17 mouse cellular contexts compared by ENCODE assay signal in genomic region chr11:117551926-117552325, GRCm38 (mm10).
DNase-seq lines count a peak whose midpoint lies in the region; ATAC-seq and TF ChIP-seq lines count a peak whose summit lies in the region.
"Had no signal": no experiment of that assay in that cellular context is flagged by ENCODE, and none has a peak within 500 bp of the region (broad histone marks: within the 10 kb centered on the region; RNA-seq: fewer than 3 reads in every experiment).

No protein-coding gene starts in this region.

- DNase-seq in forebrain, postnatal 0 days = peak; percentile 72
- DNase-seq in layer of hippocampus, postnatal 10 days (ENCODE audit: low spot score in 2 of 2) = peak; percentile 36 to 47
- DNase-seq in layer of hippocampus, postnatal 25 days (ENCODE audit: extremely low spot score in 1 of 2, low spot score in 1 of 2) = no peak
- DNase-seq in brain, embryonic 18.5 days (ENCODE audit: low read depth, low spot score) = peak; percentile 60
- peak; percentile 42 for DNase-seq in left cerebral cortex, postnatal 4 days
- no peak for DNase-seq in lung, postnatal 36 days
- DNase-seq: B cell, adult 2 months; heart, postnatal 4 days; liver; lung, adult 18-20 months; thymus, postnatal 25 days had no signal

- no peaks in the 10 kb centered on the region for H3K27me3 ChIP-seq in forebrain, postnatal 0 days (ENCODE audit: insufficient read depth, low read length)
- H3K27me3 ChIP-seq in forebrain, embryonic 12.5 days = no peaks in the 10 kb centered on the region
- H3K27me3 ChIP-seq: heart, embryonic 13.5 days; neural tube, embryonic 15.5 days had no signal

- ATAC-seq in forebrain, postnatal 0 days = peak; percentile 81
- ATAC-seq in forebrain, embryonic 12.5 days (ENCODE audit: low FRiP score) = no peak
- ATAC-seq: intestine, embryonic 16.5 days had no signal

- no peak overlapping the region for H3K4me2 ChIP-seq in forebrain, postnatal 0 days (ENCODE audit: low read depth)
- H3K4me2 ChIP-seq in forebrain, embryonic 12.5 days = no peak overlapping the region
- H3K4me2 ChIP-seq: heart, embryonic 13.5 days; neural tube, embryonic 15.5 days had no signal

- TF ChIP-seq CTCF in forebrain, postnatal 0 days (IDR thresholded peaks at IDR 0.05; ENCODE audit: low read depth) = no peak

- peaks cover 8% of the 10 kb centered on the region; the same call in 1 of the 2 replicates for H3K4me1 ChIP-seq in forebrain, postnatal 0 days (ENCODE audit: insufficient read depth)
- peaks cover 4% of the 10 kb centered on the region; the same call in 1 of the 2 replicates for H3K4me1 ChIP-seq in forebrain, embryonic 12.5 days
- H3K4me1 ChIP-seq: heart, embryonic 13.5 days had no signal

- no peaks in the 10 kb centered on the region for H3K9me3 ChIP-seq in forebrain, postnatal 0 days (ENCODE audit: low read length)
- H3K9me3 ChIP-seq in forebrain, embryonic 12.5 days = no peaks in the 10 kb centered on the region
- H3K9me3 ChIP-seq: forebrain, embryonic 10.5 days; heart, embryonic 13.5 days; neural tube, embryonic 15.5 days had no signal

- H3K9ac ChIP-seq in forebrain, postnatal 0 days = no peak overlapping the region
- H3K9ac ChIP-seq in forebrain, embryonic 12.5 days = no peak overlapping the region
- H3K9ac ChIP-seq: heart, embryonic 13.5 days; neural tube, embryonic 15.5 days had no signal

- WGBS in forebrain, postnatal 0 days = 52% methylated on average over 5 of the region's 5 CpGs
- 91% methylated on average over 5 of the region's 5 CpGs for WGBS in forebrain, embryonic 12.5 days

- no peaks in the 10 kb centered on the region for H3K36me3 ChIP-seq in forebrain, postnatal 0 days (ENCODE audit: insufficient read depth)
- no peaks in the 10 kb centered on the region for H3K36me3 ChIP-seq in forebrain, embryonic 12.5 days (replicated peaks)
- H3K36me3 ChIP-seq: forebrain, embryonic 10.5 days; heart, embryonic 13.5 days; neural tube, embryonic 15.5 days had no signal

- no peak overlapping the region for H3K4me3 ChIP-seq in forebrain, postnatal 0 days (ENCODE audit: low read depth, low read length)
- no peak overlapping the region for H3K4me3 ChIP-seq in forebrain, embryonic 12.5 days (replicated peaks)
- H3K4me3 ChIP-seq: forebrain, embryonic 10.5 days; heart, embryonic 13.5 days; neural tube, embryonic 15.5 days had no signal

- intact Hi-C loops in left cerebral cortex, postnatal 4 days (cut with DNase I) = no loop called here

- 0 out of 2 replicates have a peak overlapping the region, but pooled peaks have one; percentile 15 for H3K27ac ChIP-seq in forebrain, postnatal 0 days (ENCODE audit: low read depth, low read length)
- H3K27ac ChIP-seq in forebrain, embryonic 12.5 days = no peak overlapping the region
- H3K27ac ChIP-seq: forebrain, embryonic 10.5 days; heart, embryonic 13.5 days; kidney, postnatal 0 days; neural tube, embryonic 15.5 days had no signal

Comparison
In these comparisons a context has a peak if more than half of its experiments do, and no peak if none do; other contexts are left out.
1. DNase-seq: peak in forebrain, postnatal 0 days (single experiment), layer of hippocampus, postnatal 10 days (2 of 2), brain, embryonic 18.5 days (single experiment) and left cerebral cortex, postnatal 4 days (single experiment); none in layer of hippocampus, postnatal 25 days (0 of 2) and lung, postnatal 36 days (single experiment).